Mouse (Mus musculus) G1E-ER4 (cell line): ENCODE results near the gene Nomo1. TPM values are rescaled to one million over a fixed set of nuclear protein-coding genes. Genes with fewer than 3 reads are reported as not detected.
A peak's percentile ranks its signal among the peaks of the same experiment; 100 is the strongest.

ENCODE experiments used
- GATA1 ChIP-seq: IDR thresholded peaks from one replicate; pipeline ENCODE4 v1.8.0; 2012; ENCODE audit warnings: low read length, inconsistent platforms
- polyA plus RNA-seq: library from polyadenylated mRNA; stranded (reverse); fragments of >175 nt; gene quantifications from 2 replicates; pipeline ENCODE4 v1.2.3, GENCODE M21; 2012

Gene Nomo1
- 203 and 209 TPM in 2 replicates for polyA plus RNA-seq

DNA sequence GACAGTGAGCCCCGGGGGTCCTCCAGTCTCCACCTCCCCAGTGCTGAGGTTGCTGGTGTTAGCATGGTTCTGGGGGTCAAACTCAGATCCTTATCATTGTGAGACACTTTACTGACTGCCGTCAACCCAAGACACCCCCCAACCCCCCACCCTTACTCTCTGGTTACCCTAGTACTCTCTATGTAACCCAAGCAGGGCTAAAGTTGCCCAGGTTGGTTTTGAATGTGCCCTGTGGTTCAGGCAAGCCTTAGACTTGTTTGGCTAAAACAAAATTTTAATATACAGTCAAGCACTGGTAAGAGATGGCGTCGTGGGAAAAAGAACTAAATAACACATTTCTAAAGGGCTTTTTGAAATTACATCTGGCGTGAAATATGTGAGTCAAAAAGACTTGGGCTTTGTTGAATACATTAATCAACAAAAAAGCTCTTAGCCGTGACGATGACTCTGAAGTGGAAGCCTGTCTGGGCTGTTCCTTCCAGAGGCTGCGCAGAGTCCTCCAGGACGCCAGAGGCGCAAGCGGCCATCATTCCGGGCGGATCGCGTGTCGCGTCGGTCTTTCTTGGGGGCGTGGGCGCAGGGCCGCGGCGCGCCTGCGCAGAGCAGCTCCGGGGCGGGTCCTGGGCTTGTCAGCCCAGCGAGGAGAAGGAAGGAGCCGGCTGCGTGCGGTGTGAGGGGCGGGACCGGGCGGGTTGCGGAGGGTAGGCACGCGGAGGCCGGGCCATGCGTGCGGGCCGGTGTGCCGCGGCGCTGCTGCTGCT, at the start of gene Nomo1:
TSS of gene Nomo1 (plus strand) at position 590 of the 761 bp plus-strand sequence.
- TF ChIP-seq GATA1, result no peak

- no peak for TF ChIP-seq GATA1
Observed at GRCm38 (mm10) chr7:45986893-45987292, 46.6 kb upstream of the Nomo1 start.

- no peak for TF ChIP-seq GATA1
Observed at GRCm38 (mm10) chr7:45988344-45988743, 45.2 kb upstream of the Nomo1 start.

DNA sequence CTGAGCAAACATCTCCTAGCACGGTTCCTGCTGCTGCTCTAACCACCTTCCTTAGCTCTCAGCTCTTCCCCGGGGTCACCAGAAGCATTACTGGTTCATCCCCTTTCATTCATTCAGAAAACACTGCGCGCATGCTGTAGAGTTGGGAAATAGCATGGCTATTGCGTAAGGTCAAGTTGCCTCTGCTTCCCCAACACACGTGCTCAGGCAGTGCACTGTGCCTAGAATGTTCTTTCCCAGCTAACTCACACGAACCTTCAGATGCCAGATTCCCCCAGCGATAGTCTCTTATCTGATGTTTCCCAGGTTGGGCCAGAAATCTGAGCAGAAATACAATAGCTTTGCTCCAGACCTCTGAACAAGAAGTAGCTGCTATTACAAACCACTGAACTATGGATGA, 41.0 kb upstream of the Nomo1 start:
- TF ChIP-seq GATA1, result no peak

- no peak for TF ChIP-seq GATA1
Observed at GRCm38 (mm10) chr7:46000577-46000976, 32.9 kb upstream of the Nomo1 start.

DNA sequence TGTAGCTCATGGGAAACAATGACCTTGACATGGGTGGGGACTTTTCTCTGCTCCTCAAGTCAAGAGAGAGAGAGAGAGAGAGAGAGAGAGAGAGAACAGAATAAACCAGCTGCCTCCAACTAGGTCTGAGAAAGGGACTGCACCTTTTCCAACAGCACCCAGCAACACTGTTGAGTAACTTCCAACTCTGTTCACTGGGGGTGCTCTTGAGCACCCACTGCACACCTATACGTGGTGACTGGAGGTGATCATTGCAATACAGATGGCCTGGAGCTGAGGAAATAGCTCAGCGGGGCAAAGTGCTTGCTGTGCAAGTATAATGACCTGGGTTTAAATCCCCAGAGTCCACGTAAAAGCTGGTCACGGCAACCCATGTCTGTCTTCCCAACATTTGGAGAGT, 30.8 kb upstream of the Nomo1 start:
- TF ChIP-seq GATA1, result no peak

GRCm38 (mm10) chr7:46009578-46009977, 23.9 kb upstream of the Nomo1 start:
- no peak for TF ChIP-seq GATA1

- TF ChIP-seq GATA1, result no peak
Observed at GRCm38 (mm10) chr7:46012121-46012520, 21.4 kb upstream of the Nomo1 start.

GRCm38 (mm10) chr7:46013266-46014010, 20.1 kb upstream of the Nomo1 start:
- TF ChIP-seq GATA1, result no peak

GRCm38 (mm10) chr7:46019594-46019993, 13.9 kb upstream of the Nomo1 start:
- TF ChIP-seq GATA1, result no peak

- TF ChIP-seq GATA1, result no peak
Observed at GRCm38 (mm10) chr7:46021951-46022350, 11.5 kb upstream of the Nomo1 start.

DNA sequence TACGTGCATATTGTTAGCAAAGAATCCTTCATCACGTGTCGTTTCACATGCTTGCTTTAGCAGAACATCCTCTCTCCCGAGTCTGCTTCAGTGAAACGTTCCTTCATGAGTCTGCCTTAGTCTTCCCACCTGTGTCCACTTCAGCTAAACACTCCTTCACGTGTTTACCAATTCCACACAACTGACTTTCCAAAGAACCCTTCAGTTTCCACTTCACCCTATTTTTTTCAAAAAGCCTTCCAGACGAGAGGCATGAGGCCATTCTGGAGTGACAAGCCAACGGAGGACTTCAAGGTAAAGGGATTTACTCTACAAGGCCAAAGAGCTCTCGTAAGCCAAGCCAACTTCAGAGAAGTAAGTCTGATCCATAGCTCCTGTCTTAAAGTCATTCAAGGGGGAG, 8.1 kb upstream of the Nomo1 start:
- TF ChIP-seq GATA1, result no peak

- no peak for TF ChIP-seq GATA1
Observed at GRCm38 (mm10) chr7:46028681-46029080, 4.8 kb upstream of the Nomo1 start.

DNA sequence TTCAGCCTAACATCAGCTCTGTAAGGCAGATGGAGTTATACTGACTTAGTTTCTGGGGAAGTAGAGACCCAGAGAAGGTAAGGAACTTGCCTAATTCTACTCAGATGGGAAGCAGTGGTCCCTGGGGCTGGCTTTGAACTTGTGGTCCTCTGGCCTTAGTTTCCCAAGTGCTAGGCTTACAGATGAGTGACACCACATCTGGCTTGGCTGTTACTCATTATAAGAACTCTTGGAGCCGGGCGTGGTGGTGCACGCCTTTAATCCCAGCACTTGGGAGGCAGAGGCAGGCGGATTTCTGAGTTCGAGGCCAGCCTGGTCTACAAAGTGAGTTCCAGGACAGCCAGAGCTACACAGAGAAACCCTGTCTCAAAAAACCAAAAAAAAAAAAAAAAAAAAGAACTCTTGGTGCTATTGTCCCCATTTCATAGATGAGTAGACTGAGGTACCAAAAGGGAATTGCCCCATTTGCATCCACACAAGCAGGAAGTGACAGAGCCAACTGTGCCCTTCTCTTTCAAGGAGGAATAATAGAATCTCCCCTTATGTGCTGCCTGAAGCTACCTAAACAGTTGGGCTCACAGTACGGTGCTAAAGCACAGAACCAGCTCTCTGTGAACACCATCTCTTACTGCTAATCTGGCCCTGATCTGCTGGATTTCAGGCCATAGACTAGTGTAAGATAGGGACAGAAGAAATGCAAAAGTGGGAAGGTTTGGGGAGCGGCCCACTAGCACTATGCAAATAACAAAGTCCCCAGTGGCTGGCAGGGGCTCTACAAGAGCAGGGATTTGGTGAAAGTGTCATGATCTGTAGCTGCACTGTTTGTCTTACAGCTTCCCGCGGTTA, 4.0 kb upstream of the Nomo1 start:
- TF ChIP-seq GATA1, result no peak

GRCm38 (mm10) chr7:46030145-46030488, 3.4 kb upstream of the Nomo1 start, which contains the start of gene Abcc6:
Gene Abcc6 (minus strand): TSS chr7:46030302.
- TF ChIP-seq GATA1, result no peak

DNA sequence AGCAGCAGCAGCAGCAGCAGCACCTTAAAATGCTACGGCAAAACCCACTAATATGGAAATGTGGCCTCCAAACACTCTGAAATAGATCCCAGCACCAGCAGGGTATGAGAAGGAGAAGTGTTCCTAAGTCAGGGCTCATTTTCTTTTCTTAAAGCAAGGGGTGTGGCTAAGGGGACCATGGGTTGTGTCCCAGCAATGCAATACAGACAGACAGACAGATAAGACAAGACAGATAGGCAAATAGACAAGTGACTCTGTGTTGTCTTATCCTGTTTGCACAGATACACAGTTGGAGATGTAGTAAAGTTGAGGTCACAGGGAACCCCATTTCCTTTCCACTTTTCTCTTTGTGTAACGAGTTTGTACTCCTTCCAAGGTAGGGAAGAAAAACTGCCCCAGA, 2.4 kb upstream of the Nomo1 start:
- TF ChIP-seq GATA1, result peak; percentile 99
